Mouse (Mus musculus): Measurements from ENCODE around the gene Olfr275. TPM values are rescaled to one million over a fixed set of nuclear protein-coding genes. Genes with fewer than 3 reads are reported as not detected.

Gene Olfr275
- not detected in 2 replicates for polyA plus RNA-seq (2015; fragmentation: Nextera tagmentation; extraction: Ambion mirVana)

GRCm38 (mm10) chr4:52814304-52814703, at the start of gene Olfr275:
TSS of gene Olfr275 (plus strand) at chr4:52814604.

GRCm38 (mm10) chr4:52859136-52859535, 44.7 kb downstream of the Olfr275 start, which contains the start of gene Olfr273:
TSS of gene Olfr273 (minus strand) at chr4:52859236.

Other genes with a start within 250 kb of the Olfr275 start
- gene Toporsl, start 218.3 kb upstream of the Olfr275 start, polyA plus RNA-seq (2015; fragmentation: Nextera tagmentation; extraction: Ambion mirVana), result 0.05 TPM in 1 of 2 replicates, not detected in the other
- not detected in 2 replicates for gene Olfr273, start 44.6 kb downstream of the Olfr275 start, polyA plus RNA-seq (2015; fragmentation: Nextera tagmentation; extraction: Ambion mirVana)
- not detected in 2 replicates for gene Olfr272, start 104.6 kb downstream of the Olfr275 start, polyA plus RNA-seq (2015; fragmentation: Nextera tagmentation; extraction: Ambion mirVana)
- not detected in 2 replicates for gene Olfr270, start 149.9 kb downstream of the Olfr275 start, polyA plus RNA-seq (2015; fragmentation: Nextera tagmentation; extraction: Ambion mirVana)
- not detected in 2 replicates for gene Nipsnap3a, start 174.7 kb downstream of the Olfr275 start, polyA plus RNA-seq (2015; fragmentation: Nextera tagmentation; extraction: Ambion mirVana)
- gene Nipsnap3b, start 197.3 kb downstream of the Olfr275 start, polyA plus RNA-seq (2015; fragmentation: Nextera tagmentation; extraction: Ambion mirVana), result 152 and 167 TPM in 2 replicates